Mouse (Mus musculus): ENCODE results near the gene Rora.

The Rora gene

DNA sequence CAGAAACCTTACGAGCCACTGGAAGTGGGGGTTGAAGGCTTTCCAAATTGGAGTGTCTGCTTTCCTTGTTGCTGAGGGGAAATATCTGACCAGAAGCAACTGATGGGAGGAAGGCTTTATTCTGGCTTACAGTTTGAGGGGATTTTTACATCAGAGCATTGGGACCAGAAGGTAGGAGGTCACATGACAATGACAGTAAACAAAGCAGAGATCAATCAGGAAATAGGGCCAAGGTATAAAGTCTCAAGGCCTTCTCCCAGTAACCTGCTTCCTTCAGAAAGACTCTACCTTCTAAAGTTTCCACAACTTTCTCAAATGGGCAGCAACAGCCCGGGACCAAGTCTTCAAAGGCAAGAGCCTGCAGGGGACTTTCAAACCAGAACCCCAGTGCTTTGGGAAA lies 34.6 kb downstream of the Rora start:
- in situ Hi-C loops (cut with MboI, MseI), result no loop called here

DNA sequence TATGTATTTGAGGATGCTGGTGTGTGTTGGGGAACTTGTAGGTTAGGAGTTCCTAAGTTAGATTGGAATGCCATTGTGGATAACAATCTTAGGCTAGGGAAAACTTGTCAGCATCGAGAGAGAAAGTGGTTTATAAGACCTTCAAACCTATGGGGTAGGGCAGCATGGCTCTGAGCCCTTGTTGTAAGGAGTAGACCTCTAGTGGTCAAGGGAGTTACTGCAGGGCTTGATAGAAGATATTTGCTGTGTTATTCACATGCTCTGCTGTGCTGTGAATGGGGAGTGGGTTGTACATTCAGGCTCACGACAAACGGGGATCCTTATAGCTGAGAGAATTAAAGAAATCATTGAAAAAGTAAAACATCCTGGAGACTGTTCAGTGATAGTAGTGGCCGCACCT lies 35.8 kb downstream of the Rora start:
- in situ Hi-C loops (cut with MboI, MseI), result no loop called here

DNA sequence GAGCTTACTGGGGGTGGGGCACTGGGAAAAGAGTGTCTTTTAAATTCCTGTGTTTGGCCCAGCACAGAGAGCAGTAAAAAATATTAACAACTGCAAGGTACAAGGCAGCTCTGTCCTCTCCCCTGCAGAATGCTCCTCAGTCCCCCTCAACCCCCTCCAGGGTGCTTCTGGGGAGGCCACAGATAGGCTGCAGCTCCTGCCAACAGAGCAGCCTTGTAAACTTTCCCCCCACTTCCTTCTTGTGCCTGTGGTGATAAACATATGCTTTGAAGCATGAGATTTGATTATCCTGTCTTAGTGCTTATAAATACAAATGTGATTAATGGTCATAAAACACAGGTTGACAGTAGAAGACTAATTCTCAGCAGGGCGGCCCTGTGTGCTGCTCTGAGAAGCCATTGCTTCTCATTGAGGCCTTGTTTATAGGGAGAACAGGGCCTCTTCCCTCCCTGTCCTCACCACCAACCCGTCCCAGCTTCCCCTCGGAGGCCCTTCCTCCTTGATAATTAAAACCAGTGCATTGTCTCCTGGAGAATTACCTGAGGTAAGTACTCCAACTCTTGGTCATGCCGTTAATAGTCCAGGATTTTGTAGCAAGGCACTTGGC lies 41.4 kb downstream of the Rora start:
- in situ Hi-C loops (cut with MboI, MseI), result no loop called here

DNA sequence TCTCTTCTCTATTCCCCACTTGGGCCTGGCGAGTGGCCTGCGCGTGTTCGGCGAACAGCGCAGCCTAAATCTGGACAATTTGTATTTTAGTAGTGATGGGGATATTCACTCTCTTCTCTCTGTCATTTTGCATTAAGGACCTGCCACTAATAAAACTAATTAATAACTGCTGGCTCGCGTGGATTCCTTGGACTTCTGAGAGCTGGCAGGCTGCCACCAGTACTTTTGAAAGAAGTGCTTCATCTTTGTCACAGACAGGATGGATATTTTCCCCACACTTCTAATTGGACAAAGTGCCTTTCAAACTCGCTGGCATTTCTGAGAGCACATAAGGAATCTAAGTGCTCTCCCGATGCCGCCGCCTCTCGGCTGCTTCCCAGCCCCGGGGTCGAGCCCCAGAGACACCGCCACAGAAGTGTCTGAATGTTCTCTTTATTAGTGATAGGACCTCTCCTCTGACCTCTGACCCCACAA lies 41.9 kb downstream of the Rora start:
- in situ Hi-C loops (cut with MboI, MseI), result no loop called here

DNA sequence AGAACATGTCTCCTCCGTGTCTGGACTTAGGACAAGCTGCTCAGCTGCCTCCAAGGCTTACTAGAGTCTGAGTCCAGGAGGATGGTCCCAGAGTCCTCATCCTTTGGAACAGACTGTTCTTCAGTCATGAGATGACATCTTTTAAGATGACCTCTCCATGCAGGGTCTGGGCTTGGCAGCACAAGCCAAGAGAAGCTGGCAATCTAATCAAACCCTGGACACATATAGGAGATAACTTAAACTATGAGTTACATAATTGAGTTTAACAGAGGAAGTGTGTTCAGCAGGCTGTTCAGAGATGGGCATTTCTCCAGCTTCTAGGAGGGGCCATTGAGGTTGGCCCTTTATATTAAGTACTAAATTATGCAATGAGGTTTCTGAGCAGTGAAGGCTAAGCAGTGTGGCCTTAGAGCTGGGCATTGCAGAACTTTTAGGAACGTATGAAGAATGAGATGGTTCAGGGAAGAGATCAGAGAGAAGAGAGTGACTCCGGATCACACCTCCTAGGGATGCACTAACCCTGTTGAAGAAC lies 42.9 kb downstream of the Rora start:
- in situ Hi-C loops (cut with MboI, MseI), result no loop called here

DNA sequence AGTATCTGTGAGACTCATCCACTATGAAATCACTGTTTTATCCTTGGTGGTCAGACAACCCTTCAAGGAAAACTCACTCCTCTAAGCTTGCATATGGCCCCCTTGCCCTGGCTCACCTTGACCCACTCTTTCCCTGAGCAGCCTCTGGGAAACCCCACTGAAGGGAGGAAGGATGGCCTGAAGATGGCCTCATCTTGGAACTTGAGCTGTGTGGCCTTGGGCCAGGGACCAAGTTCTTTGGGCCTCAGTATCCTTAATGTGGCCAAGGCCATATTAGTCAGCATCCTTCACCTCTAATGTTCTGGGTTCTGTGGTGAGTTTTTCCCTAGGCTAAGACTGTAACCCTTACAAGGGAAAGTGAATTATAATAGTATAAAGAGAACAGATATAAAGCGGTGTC lies 45.8 kb downstream of the Rora start:
- in situ Hi-C loops (cut with MboI, MseI), result no loop called here

DNA sequence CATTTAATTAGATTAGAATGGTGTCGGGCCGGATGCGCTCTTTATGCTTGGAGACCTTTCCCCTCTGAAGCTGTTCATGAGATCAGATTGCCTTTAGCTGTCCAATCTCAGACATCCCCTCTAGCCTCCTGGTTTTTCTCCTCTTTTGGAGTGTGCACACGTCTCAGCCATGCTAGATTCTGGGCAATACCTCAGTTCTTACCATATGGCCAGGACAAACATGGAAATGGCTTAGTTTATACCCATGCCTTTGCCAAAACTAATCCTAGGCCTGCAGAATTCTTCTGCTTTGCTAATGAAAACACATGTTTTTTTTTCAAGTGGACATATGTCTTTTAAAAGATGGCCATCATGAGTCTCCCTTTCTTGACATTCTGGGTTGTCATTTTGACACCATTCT lies 46.3 kb downstream of the Rora start:
- in situ Hi-C loops (cut with MboI, MseI), result loop anchor here (25.0 kb wide), 1 partner anchor 688 kb away; no protein-coding TSS in a partner anchor

DNA sequence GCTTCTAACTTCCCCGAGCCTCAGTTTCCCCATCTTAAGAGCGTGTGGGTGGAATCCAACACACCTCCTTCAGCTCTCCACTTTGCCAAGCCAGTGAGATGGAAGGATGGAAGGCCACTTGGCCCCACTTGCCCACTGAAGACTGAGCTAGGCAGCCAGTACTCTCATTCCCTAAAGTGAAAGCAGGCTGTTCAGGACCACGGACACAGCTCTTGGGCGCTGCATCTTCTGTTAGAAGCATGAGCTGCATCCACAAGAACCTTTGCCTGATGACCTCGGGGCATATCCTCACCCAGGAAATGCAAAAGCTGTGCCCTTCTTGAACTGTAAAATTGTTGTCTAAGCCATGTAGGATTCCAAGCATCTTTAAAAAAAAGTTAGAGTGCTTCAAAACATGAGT lies 54.0 kb downstream of the Rora start:
- in situ Hi-C loops (cut with MboI, MseI), result loop anchor here (25.0 kb wide), 1 partner anchor 695 kb away; no protein-coding TSS in a partner anchor

DNA sequence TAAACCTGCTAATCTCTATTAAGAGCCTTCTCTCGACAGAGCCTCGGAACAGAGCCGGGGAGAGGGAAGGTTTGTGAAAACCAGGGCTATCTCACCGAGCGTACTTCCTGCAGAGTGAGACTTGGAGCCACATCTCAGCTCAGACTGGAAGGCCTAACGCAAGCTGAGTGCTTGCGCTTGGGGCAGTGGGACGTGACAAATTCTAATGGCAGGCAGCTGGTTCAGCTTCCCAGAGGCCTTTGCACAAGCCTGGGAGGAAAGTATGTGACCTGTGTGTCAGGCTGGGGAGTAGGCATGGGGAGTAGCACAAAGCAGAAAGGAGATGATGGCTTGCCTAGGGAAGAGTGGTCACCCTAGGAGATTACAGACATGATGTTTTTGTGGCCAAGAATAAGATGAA lies 55.6 kb downstream of the Rora start:
- in situ Hi-C loops (cut with MboI, MseI), result loop anchor here (25.0 kb wide), 1 partner anchor 697 kb away; no protein-coding TSS in a partner anchor

DNA sequence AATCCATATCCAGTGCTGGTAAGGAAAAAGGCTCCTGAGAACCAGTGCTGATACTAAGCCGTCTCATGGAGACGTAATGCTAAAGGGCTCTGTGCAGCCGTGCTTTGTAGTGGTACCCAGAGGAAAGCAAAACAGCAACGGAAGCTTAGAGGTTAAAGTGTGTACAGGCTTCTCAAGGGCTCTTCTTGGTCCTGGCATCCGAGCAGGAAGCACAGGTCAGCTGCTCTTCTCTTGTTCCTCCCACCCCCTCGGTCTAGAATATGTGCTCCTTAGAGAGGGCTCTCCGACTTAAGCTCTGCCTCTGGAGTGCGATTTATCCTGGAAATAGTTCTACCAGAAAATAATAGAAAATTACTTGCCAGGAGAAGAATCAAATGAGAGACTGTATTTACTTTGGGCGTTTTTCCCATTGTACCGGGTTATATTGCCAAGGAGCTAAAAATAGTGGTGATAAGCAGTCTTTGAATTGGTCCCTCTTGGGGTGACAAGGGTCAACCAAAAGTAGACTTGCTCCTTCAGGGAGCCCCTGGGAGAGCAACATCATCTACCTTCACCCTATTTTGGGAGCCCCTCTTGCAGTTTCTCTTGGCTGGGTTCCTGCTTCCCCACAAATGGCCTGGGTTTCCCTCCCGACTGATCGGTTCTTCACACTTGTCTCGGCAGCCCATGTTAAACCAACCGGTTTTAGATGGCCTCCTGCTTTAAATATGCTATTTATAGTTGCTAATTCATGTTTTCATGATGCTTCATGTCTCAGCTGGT lies 57.5 kb downstream of the Rora start:
- in situ Hi-C loops (cut with MboI, MseI), result loop anchor here (25.0 kb wide), 1 partner anchor 699 kb away; no protein-coding TSS in a partner anchor

DNA sequence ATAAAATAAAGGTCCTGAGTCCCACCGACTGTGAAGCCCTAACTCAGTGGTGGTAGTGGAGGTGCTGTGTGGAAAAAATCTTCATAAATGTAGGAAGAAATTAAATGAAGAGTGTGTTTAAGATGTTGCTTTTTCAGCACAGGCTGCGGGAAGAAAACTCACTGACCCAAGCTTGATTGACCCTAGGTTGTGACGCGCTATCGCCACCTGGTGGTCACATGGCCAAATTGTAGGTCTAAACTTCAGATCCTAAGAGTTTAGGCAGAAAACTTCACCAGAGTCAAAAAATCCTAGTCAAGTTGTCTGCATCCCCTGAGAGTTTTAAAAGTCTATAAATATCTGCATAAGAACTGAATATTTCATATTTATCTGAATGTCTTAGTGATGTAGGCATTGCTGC lies 63.4 kb downstream of the Rora start:
- in situ Hi-C loops (cut with MboI, MseI), result loop anchor here (25.0 kb wide), 1 partner anchor 705 kb away; no protein-coding TSS in a partner anchor

DNA sequence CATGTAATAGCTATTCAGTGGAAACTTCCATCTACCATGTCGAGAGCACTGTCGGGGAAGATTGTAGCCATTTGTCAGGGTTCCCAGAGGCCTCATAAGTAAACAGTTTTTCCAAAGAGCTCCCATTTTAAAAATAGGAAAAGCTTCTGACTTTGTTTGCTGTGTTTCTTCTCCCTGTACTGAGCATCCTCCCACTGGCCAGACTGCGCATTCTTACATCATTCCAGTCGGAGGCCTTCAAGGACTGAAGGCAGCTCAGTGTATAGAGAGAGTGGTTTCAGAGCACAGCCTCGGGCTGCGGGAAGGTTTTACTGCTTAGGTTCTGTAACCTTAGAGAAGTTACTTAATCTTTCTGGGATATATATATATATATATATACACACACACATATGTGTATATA lies 64.8 kb downstream of the Rora start:
- in situ Hi-C loops (cut with MboI, MseI), result loop anchor here (25.0 kb wide), 1 partner anchor 706 kb away; no protein-coding TSS in a partner anchor

DNA sequence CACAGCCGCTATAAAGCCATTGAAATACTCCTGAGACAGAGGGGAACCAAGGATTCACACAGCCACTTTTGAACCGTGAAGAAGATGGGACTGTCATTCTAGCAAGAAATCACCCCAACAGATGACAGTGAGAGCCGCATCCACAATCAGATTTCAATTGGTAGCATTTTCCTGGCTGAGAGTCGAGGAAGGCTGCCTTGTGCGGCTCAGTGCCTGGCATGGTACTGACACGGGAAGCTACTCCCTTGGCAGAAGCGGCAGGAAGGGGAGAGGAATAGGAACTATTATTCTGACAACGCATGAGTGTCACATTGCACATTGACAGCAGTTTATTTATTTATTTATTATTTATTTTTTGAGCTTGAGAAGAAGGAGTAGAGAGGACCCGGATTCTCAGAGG lies 65.7 kb downstream of the Rora start:
- in situ Hi-C loops (cut with MboI, MseI), result loop anchor here (25.0 kb wide), 1 partner anchor 707 kb away; no protein-coding TSS in a partner anchor

DNA sequence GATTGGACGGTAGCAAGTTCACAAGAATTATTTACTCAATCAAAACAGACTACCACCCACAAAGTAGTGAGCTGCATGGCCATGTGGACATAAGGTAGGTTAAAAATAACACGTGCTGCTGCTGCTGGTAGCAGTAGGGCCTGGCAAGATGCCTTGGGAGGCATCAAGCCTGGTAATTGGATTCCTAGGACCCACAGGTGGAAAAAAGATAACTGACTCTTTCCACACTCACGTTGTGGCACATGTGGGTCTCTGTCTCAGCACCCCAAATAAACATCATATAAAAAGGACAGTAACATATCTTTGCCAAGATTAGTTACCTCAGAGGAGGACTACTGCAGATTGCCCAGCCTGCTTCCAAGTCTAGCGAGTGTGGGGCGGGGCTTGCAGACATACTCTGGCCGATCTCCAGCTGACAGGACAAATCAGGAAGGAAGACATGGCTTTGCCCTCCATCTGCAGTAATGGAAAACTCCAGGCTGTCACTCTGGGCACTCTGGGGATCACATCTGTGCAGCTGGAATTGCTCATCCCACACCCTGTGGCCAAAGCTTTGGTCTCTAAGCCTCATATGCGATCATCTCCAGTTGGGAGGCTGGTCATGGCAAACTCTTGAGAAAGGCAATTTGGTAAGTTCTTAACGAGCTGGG lies 71.2 kb downstream of the Rora start:
- in situ Hi-C loops (cut with MboI, MseI), result loop anchor here (25.0 kb wide), 1 partner anchor 712 kb away; no protein-coding TSS in a partner anchor

DNA sequence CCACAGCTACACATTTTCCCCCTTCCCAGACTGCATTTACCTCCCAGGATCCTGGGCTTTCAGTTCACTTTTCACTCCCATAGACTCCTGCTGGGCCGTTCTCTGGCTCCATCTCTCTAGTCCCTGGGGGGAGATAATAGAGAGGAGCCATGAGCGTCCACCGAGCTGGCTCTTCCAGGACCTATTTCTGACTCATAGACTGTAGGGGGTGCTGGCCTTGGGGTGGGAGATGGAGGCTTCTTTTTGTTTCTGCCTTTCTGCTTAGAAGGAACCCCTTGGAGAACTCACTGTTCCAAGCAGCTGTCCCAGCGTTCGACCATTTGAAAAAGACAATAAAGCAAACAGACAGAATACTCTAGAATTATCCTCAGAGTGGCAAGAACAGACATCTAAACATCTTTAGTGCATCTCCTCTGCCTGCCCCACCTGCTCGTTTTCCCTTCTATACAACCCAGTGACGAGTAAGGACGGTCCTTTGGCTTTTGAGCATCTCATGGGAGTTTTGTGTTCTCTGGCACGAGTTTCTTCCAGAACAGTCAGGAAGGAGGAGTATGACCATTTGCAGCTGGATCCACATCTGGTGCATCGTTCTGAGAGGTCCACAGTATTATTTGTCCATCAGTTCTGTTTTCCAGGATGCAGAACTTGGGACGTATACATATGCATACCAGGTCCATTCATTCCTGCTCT lies 73.7 kb downstream of the Rora start:
- in situ Hi-C loops (cut with MboI, MseI), result no loop called here

DNA sequence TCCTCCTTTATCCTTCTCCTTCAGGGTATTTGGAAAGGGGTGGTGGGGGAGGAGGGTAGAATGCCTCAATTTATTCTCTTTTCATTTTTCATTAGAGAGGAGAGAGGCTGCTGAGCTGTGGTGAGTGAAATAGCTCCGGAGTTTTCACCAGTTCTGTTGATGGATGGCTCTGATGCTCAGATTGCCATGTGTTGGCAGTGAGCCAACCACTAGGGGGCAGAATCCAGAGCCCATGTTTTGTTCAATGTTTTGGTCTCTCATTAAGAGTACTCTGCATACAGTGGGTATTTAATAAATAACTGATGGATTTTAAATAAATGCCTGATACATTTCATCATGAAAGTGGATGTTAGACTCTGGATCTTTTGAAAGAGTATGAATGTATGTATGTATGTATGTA lies 77.9 kb downstream of the Rora start:
- in situ Hi-C loops (cut with MboI, MseI), result no loop called here

DNA sequence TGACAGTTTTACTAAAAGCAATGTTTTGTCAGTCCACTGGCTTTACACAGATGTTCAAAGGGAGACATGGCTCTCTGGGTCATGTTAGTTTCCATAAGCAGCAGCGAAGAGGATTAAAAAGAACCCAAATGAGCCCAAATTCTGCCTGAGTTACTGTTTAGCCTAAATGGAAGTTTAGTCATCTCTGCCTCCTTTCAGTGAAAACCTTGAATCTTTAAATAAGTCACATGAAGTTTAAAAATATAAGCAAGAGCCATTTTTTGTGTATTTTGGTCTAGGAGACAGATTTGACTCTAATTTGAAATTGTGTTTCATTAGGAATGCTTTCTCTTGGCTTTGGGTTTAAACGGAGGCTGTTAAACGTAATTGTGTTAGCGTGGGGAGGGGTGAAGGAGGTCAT lies 79.3 kb downstream of the Rora start:
- in situ Hi-C loops (cut with MboI, MseI), result no loop called here

DNA sequence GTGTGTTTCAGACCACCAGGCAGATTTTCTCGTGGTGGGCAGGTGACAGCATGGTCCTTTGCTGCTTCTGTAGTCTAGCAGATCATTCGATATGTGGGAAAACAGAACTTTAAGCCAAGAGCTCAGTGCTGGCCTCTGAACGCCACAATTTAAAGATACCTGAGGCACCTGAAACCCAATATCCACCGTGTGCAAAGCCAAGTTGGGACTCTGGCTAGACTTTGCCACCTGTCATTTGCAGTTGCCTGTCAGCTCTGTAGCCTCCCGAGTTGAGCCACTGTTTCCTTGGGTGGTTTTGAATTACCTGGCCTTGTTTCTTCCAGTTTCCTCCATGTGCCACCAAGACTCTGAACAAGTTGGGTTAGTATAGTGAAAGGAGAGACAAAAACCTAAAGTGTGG lies 82.3 kb downstream of the Rora start:
- in situ Hi-C loops (cut with MboI, MseI), result no loop called here

DNA sequence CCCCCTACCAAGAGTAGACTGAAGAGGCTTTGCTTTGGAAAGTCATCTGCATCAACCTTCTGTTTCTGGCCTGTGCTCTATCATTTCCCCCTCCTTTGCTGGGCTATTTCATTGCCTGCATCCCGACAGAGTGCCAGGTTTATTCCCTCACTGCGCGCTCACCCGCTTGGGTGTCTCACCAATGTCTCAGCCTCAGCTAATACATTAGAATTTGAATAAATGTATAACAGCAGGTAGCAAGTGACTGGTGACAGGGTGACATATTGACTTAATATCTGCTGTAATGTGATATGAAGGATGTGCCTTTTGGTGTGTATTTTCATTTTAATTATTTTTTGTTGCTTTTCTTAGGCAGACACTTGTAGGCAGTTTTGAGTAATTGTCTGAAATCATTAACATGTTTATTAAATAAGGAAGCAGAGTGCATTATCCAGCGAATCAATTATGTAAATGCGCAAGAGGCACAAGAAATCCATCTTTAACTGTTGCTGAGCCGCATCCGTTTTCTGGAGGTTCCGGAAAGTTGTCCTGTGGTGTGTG lies 83.7 kb downstream of the Rora start:
- in situ Hi-C loops (cut with MboI, MseI), result no loop called here

DNA sequence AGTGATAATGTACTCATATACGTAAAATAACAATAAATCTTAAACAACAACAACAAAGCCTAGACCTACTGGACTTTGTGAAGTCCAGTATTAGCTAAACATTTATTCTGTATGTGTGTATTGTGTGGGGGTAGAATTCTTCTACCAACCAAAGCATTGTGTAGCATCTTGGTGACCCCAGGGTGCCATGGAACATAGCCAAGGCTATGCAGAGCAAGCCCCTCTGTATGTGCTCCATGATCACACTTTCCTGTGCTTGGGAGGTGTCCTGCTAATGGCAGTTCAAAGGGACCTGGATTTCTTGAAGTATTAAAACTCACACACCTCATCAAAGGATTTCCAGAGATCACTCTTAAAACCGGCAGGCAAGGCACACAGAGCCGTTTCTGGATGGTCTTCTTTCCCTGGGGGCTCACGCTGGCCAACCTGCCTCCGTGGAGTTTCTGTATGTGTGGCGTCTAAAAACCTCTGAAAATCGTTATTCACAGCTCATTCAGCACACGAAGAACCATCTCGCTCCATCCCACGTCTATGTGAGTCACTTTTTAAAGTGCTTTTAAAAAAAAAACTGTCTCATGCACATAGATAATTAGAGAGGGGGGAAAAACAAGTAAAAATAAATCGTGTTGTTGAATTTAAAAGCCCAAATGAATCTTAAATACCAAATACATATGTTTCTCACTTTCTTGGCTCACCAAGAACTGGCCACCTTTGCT lies 92.5 kb downstream of the Rora start:
- in situ Hi-C loops (cut with MboI, MseI), result no loop called here

DNA sequence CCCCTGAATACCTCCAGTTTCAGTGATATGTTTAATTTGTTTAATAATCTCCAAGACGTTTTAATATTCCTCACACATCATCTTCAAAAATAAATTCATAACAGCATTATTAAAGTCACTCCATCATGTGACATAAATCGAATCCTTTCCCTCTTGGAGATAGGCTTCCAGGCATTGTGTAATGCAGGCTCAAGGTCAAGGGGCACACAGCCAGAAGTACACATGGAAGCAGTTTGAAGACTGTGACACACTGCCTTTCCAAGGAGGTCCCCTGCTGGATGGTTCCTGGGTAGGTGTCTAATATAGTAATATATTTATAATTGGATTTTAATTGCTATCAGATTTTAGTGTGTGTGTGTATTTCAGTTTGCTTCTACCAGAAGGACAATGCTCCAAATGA lies 103.4 kb downstream of the Rora start:
- in situ Hi-C loops (cut with MboI, MseI), result no loop called here

Measured in regulatory T cell (primary cell).